Mouse (Mus musculus): ENCODE data around the gene Prrg4.
"Not testable (repeated sequence)": the region's sequence is repeated elsewhere in the genome, so short reads cannot be mapped to it uniquely, and the experiment has no call there.

Gene Prrg4

DNA sequence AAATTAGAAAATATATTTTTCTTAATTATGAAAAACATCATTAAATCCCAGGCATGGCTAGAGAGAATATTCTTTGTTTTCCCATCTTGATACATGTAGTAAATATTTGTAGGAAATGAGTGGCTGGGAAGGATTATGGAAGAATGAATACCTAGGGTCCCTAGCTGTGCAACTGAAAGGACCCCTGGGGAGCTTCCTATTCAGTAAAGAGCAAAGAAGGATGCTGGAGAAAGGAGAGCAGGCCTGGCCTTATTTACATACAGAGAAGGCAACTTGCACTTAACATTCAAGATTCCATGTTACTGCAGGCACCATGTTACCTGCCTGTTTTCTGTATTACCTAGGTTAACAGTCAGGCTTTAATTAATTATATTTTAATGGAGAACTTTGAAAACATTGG, 7.1 kb downstream of the Prrg4 start:
- DNase-seq (ENCODE audit: low read depth, low spot score) = no peak

DNA sequence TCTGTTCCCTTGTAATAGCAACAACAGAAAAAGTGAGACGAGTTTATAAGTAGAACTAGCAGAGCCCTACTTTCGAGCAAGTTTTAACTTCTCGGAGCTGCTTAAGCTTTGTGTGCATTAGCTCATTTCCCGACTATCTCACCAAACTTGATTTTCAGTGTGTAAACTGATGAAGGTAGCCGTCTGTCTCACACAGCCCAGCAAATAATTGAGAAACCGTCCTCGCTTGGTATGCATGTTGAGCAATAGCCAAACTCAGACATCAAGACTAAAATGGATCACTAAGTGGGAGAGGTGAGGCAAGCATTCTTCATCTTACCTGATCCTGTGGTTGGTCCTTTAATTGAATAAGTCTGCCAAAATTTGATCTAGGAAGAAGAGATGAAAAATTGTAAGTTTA, 7.9 kb downstream of the Prrg4 start:
- DNase-seq (ENCODE audit: low read depth, low spot score) = no peak

DNA sequence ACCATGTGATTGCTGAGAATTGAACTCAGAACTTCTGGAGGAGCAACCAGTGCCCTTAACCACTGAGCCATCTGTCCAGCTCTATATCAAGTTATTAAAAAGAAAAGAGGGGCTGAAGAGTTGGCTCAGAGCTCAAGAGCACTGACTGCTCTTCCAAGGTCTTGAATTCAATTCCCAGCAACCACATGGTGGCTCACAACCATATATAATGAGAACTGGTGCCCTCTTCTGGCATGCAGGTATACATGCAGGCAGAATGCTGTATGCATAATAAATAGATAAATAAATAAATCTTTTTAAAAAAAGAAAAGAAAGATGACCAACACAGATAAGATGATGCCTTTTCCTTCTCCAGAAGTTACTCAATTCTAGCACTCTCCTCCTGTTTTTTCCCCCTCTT, 8.7 kb downstream of the Prrg4 start:
- DNase-seq (ENCODE audit: low read depth, low spot score) = no peak

DNA sequence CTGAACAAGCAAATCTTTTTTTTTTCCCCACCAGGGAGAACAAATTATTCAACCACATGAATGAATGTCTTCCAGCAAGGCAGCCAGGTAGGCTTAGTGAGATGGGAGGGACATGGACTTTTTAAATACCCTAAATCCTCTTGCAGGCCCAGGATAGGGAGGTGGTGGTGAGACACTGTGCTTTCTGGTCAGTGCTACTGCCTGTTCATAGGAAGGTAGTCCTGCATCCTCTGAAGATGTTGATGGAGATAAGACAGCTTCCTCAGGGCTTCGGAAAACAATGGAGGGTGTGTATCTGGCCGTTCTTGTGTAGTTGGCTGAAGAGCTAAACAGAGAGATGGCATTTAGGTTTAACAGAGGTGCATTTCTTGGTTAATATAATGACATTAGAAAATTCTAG, 17.2 kb downstream of the Prrg4 start:
- DNase-seq (ENCODE audit: low read depth, low spot score) = no peak

DNA sequence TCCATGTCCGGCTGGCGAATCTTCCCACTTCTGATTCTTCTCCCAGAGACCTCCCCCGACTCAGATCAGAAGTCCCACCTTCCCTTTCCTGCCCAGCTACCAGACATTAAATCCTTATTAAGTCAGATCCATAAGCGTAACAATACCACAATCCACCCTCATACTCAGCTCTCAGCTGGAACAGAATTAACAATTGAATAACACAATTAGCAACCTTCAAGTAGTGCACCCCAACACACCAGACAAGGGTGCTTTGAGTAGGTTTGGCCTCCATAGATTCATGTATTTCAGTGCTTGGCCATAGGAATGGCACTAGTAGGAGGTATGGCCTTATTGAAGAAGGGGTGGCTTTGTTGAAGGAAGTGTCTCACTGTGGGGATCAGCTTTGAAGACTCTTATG, 23.5 kb downstream of the Prrg4 start:
- DNase-seq (ENCODE audit: low read depth, low spot score) = no peak

DNA sequence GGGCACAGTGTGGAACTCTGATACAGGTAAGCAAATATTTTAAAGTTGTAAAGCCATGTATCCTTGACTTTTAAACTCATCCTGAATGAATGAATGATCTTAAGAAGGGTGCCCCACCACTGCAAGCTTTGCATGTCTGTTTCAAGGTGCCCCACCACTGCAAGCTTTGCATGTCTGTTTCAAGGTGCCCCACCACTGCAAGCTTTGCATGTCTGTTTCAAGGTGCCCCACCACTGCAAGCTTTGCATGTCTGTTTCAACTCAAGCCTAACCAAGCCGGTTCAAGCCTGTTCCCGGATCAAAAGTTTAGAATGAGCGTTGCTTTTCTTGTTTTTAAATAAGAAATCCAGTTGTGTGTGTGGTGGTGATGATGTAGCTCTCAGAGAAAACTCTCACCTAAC, 30.9 kb downstream of the Prrg4 start:
- DNase-seq (ENCODE audit: low read depth, low spot score) = not testable (repeated sequence)

DNA sequence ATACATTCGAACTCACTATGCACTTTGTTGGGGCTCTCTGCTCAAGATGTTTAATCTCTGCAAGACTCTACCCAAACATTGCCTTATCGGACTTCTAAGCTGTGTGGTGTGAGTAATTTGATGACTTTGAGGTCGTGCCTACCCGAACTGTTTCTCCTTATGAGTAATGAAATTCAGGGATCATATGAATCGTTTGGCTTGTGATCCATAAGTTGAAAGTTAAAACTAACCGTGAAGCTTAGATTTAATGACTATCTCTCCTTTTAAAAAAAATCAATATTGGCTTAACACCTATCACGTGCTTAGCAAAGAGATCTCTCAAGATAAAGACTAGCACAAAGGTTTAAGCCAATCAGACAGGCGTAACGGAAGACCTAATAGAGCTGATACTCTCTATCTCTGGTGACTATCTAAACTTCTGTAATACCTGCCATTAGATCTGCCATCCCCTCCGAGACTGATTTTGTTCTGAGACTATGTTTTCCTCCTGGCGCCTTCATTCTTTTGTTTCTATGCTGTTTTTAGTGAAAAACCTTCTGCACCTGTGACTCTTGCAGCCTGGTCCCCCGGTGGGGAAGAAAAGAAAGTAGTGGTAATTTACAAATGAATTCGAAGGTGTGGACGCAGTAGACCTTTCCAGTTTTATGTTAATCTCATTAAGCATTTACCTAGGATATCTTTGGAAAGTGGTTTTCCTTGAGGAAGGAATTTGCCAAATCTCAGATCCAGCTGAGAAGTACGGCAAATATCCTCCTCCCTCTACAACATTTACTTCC, 31.9 kb downstream of the Prrg4 start:
- DNase-seq (ENCODE audit: low read depth, low spot score) = no peak

DNA sequence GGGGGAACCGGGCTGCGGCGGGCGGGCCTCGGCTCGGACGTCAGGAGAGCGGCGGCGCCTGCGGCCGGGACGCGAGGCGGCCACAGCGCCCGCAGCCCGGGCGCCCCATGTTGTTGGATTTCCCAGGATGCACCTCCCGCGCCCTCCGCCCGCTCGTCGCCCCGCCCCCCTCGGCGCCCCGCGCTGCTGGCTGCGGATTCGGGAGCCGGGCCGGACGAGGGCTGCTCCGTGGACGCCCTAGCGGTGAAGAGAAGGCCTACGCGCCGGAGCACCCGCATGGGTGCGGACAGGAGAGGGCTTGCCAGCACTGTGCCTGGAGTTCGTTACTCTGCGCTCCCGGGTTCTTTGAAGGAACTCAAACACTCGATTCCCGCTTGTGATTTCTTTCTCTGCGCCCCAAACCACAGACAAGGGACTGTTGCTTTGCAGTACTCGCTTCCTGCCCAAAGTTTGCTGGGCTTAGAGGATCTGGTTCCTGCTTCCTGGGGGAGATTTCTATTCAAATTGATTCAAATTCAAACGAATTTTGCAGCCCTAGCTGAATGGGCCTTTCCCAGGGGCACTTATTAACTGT, 32.7 kb downstream of the Prrg4 start:
- peak; percentile 72 for DNase-seq (ENCODE audit: low read depth, low spot score)

DNA sequence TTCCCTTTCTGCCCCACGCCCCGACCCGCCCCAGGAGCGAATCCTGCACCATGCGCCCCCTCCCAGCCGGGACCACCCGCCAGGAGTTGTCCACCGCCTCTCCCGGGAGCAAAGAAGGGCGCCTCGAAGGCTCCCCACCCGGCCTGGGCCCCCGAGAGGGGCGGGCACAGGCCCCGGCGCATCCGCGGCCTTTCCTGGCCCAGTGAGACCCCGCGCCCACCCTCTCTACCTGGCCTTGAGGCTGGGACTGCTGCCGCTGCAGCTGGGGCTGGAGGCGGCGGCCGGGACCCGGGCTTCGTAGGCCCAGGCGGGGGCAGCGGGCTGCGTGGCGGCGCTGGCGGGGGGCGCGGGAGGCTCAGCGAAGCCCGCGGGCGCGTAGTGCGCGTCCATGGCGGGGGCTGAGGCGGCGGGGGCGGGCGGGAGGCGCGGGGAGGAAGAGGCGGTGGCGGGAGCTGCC, 33.3 kb downstream of the Prrg4 start, which contains the start of gene Qser1:
Qser1 (minus strand) TSS at position 390 of the 457 bp plus-strand sequence.
- DNase-seq (ENCODE audit: low read depth, low spot score) = no peak

DNA sequence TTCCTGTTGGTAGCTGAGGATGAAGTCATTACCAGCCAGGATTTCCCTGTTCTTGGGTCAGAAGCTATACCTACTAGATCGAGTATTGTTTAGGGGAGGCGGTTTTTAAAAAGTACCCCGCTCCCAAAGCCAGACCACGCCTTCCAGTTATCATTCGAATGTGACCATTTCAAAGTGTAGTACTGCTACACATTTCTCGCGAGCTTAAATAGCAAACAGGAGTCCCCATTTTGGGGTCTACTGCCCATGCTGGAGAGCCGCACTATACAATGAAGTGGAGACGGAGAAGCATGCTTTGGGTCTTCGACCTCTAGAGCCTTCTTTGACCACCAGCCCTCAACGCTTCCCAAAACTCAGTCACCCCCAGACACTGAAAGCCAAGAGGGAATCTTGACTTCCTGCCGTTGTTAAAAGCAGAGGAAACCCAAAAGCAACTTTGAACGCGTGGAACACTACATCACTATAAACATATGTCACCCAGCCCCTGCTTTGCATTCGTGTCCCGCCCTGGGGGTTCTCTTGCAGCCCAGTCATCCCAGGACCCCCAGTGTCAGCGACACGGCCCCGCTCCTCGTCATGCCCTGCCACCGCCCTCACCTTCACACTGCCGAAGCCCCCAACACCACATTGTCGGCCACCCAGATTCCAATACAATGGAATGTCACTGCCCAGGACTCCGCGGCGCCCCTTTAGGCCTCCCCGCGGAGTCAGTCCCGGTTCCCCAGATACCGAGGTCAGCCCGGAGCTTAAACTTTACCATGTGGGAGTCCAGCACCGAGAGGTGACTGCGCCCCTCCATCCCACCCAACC, 33.9 kb downstream of the Prrg4 start:
- no peak for DNase-seq (ENCODE audit: low read depth, low spot score)

DNA sequence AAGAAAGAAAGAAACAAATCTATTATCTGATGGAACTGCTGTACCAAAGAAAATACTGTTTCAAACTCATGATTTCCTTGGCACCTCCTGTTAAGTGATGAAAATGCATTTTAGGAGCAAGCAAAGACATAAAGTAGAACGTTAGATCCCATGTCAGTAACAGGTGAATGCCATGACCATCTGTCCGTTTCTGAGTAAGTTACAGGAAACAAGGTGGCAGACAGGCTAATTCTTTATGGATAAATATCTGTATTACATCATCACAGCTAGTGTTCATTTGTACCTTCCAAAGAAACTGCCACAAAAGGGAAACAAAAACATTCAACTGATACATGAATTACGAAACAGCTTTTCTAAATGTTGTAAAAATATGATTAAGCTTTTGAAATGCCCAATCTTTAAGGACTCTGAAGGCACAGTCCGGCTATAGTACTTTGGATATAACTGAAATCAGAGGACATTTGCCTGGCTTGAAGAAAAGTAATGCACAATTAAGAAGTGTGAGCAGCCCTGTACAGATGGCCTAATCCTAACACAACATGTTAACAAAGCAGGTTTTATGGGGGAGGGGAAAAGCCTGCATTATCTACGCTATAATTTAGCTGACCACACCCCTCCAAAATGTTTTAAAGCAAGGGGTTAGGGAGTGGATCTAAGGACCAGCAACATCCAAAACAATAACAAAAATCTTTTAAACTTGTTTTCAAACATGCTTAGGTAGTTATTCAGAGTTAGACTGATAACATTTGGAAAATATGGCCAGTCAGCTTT, 35.3 kb downstream of the Prrg4 start:
- DNase-seq (ENCODE audit: low read depth, low spot score) = no peak

DNA sequence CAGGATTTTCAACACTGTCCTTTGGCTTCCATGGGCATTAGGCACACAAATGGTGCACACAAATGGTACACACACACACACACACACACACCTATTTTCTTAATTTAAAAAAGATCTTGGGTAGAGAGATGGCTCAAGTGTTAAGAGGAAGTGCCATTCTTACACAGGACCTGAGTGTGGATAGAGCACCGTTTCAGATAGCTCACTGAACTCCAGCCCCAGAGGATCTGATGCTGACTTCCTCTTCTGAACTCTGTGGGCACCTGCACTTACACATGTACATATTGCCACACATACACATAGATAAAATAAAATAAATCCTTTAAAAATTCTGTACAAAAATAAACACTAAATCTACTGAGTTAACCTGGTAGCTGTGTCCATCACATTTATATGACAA, 44.2 kb downstream of the Prrg4 start:
- no peak for DNase-seq (ENCODE audit: low read depth, low spot score)
